Mouse (Mus musculus) forebrain, embryonic 11.5 days (tissue): Measurements from ENCODE around the gene Gm20388. TPM values are rescaled to one million over a fixed set of nuclear protein-coding genes. Genes with fewer than 3 reads are reported as not detected.

Experiments used
- ATAC-seq: fragments of 200-750 bp; cut with Nextera tagmentation; replicated peaks from 2 replicates; pipeline ENCODE4 v1.8.0; 2017; ENCODE audit warnings: moderate TSS enrichment; ENCODE audit not compliant: low FRiP score
- DNase-seq: peaks from one replicate; pipeline ENCODE4 v3.0.0-alpha.2; 2017; ENCODE audit warnings: low spot score
- H3K27ac ChIP-seq: fragments of 300-500 bp; sonication (generic); 2 replicates; pipeline ENCODE4 v1.5.1; 2014; ENCODE audit warnings: low read depth, low read length
- H3K27me3 ChIP-seq: fragments of 300-500 bp; sonication (generic); 2 replicates; pipeline ENCODE4 v1.6.1; 2014; ENCODE audit warnings: mild to moderate bottlenecking, low read length, mixed read lengths; ENCODE audit not compliant: control insufficient read depth, insufficient read depth
- H3K36me3 ChIP-seq: fragments of 300-500 bp; sonication (generic); 2 replicates; pipeline ENCODE4 v1.6.1; 2014; ENCODE audit warnings: mild to moderate bottlenecking, low read length, moderate library complexity, mixed read lengths; ENCODE audit not compliant: control insufficient read depth, insufficient read depth
- H3K4me1 ChIP-seq: fragments of 300-500 bp; sonication (generic); replicated peaks from 2 replicates; pipeline ENCODE4 v1.6.1; 2014; ENCODE audit warnings: low read length, mixed read lengths; ENCODE audit not compliant: control insufficient read depth, insufficient read depth
- H3K4me2 ChIP-seq: fragments of 300-500 bp; sonication (generic); 2 replicates; pipeline ENCODE4 v1.6.1; 2014; ENCODE audit warnings: low read depth, mild to moderate bottlenecking, low read length, moderate library complexity, mixed read lengths; ENCODE audit not compliant: severe bottlenecking
- H3K4me3 ChIP-seq: fragments of 300-500 bp; sonication (generic); 2 replicates; pipeline ENCODE4 v1.5.1; 2014; ENCODE audit warnings: low read depth, low read length
- H3K9ac ChIP-seq: fragments of 300-500 bp; sonication (generic); 2 replicates; pipeline ENCODE4 v1.6.1; 2014; ENCODE audit warnings: low read length
- H3K9me3 ChIP-seq: fragments of 300-500 bp; sonication (generic); 2 replicates; pipeline ENCODE4 v1.6.1; 2016; ENCODE audit warnings: low read length, mixed read lengths; ENCODE audit not compliant: control insufficient read depth
- WGBS: fragments of 180-500 bp; shearing (Covaris S2); extraction: QIAGEN DNeasy Blood & Tissue Kit; methylation state at CpG from one replicate; pipeline ENCODE4 v1.1.7; 2014; 5-methylcytosine and 5-hydroxymethylcytosine counted together
- polyA plus RNA-seq: library from polyadenylated mRNA; unstranded; fragments of >200 nt; fragmentation: Nextera tagmentation; extraction: Ambion mirVana; gene quantifications from 2 replicates; pipeline ENCODE4 v1.2.1, GENCODE M21; 2014

Gm20388 gene
- polyA plus RNA-seq, 1 experiment from 2014 or later: not detected

- ATAC-seq (no peak), DNase-seq (no peak)
- Histone ChIP-seq H3K9ac (no peak overlapping the region), H3K36me3 (no peaks in the 10 kb centered on the region), H3K27ac (no peak overlapping the region), H3K4me2 (no peak overlapping the region), H3K4me3 (no peak overlapping the region), H3K27me3 (no peaks in the 10 kb centered on the region), H3K4me1 (no peaks in the 10 kb centered on the region), H3K9me3 (no peaks in the 10 kb centered on the region)
- WGBS: 81% methylated on average over 6 of the region's 6 CpGs
These were observed 4078.0 kb downstream of the Gm20388 start for GRCm38 (mm10) chr8:123988605-123989038.

GRCm38 (mm10) chr8:123989128-123989527 lies 4078.5 kb downstream of the Gm20388 start:
- no peak overlapping the region for H3K9ac ChIP-seq
- H3K27ac ChIP-seq: no peak overlapping the region
- H3K27me3 ChIP-seq: no peaks in the 10 kb centered on the region
- H3K4me3 ChIP-seq: no peak overlapping the region
- WGBS: 78% methylated on average over 7 of the region's 7 CpGs
- H3K9me3 ChIP-seq: no peaks in the 10 kb centered on the region
- no peaks in the 10 kb centered on the region for H3K36me3 ChIP-seq
- H3K4me2 ChIP-seq: no peak overlapping the region
- no peak for ATAC-seq
- no peaks in the 10 kb centered on the region for H3K4me1 ChIP-seq
- no peak for DNase-seq

- no peaks in the 10 kb centered on the region for H3K36me3 ChIP-seq
- H3K9me3 ChIP-seq: no peaks in the 10 kb centered on the region
- no peak overlapping the region for H3K9ac ChIP-seq
- H3K4me3 ChIP-seq: no peak overlapping the region
- no peak for ATAC-seq
- no peaks in the 10 kb centered on the region for H3K4me1 ChIP-seq
- H3K27ac ChIP-seq: no peak overlapping the region
- H3K27me3 ChIP-seq: no peaks in the 10 kb centered on the region
- no peak for DNase-seq
- no peak overlapping the region for H3K4me2 ChIP-seq
- WGBS: 92% methylated on average over 13 of the region's 13 CpGs
These were observed 4079.8 kb downstream of the Gm20388 start for GRCm38 (mm10) chr8:123990277-123991049.

DNA sequence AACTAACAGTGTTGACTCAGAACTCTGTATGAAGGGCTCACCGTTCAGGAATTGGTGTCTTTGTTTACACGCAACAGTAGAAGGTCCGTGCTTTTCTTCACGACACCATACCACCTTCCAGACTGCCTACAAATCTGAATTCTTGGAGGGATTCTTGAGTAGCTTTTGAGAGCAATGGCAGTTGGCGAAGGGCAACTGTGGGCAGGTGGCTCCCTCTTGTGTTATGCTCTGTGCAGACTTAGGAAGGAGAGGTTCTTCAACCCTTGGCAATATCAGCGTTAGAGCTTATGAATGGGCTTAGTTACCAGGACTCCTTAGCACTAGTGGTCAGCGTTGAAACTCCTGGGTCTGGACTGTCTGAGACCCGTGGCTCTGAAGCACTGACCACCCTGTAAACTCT lies 4081.9 kb downstream of the Gm20388 start:
- WGBS: 89% methylated on average over 8 of the region's 8 CpGs
- no peak overlapping the region for H3K4me2 ChIP-seq
- no peak overlapping the region for H3K27ac ChIP-seq
- no peak overlapping the region for H3K9ac ChIP-seq
- no peaks in the 10 kb centered on the region for H3K4me1 ChIP-seq
- DNase-seq (no peak), ATAC-seq (no peak)
- no peaks in the 10 kb centered on the region for H3K9me3 ChIP-seq
- peaks cover 7% of the 10 kb centered on the region; the same call in 1 of the 2 replicates for H3K36me3 ChIP-seq
- H3K27me3 ChIP-seq: no peaks in the 10 kb centered on the region
- H3K4me3 ChIP-seq: no peak overlapping the region

DNA sequence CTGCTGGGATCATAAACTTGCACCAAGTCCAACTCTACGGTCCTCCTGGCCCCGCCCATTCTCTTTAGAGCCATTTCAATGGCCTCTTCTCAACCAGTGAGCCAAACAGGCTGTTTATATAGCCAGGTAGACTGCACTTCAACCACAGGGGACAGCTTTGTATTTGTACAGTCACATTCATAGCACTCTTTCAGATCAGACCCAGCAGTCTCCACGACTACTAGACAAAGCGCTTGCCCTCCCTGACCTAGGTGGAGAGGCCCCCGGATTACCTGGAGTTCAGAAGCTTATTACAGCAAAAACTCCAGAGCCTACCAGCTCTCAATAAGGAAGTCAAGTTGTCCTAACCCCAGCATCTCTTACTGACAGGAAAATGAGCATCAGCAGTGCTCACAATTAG lies 4083.0 kb downstream of the Gm20388 start:
- H3K4me1 ChIP-seq: no peaks in the 10 kb centered on the region
- H3K9ac ChIP-seq: no peak overlapping the region

DNA sequence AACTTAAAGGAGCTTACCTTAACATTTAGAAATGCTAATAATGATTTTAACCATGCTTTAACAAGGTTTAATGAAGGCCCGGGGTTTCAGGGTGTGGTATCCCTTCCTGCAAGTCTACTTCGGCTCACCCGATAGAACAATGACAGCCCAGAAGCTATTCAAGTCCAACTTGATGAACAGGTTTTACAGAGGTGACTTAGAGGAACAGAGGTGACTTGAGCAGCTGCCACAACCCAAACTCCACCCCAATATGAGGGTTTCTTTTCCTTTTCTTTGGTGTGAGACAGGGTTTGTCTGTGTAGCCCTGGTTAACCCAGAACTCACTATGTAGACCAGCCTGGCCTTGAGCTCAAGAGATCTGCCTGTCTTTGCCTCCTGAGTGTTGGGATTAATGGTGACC lies 4083.4 kb downstream of the Gm20388 start:
- Histone ChIP-seq H3K36me3 (peaks cover 7% of the 10 kb centered on the region; the same call in 1 of the 2 replicates), H3K4me1 (no peaks in the 10 kb centered on the region), H3K4me2 (no peak overlapping the region), H3K9ac (no peak overlapping the region), H3K27ac (no peak overlapping the region), H3K9me3 (no peaks in the 10 kb centered on the region), H3K4me3 (no peak overlapping the region), H3K27me3 (no peaks in the 10 kb centered on the region)
- DNase-seq (no peak), ATAC-seq (no peak)
- 98% methylated on average over 3 of the region's 3 CpGs for WGBS

More for the DNA sequence above, 4083.0 kb downstream of the Gm20388 start:
- 95% methylated on average over 5 of the region's 5 CpGs for WGBS
- H3K4me3 ChIP-seq: no peak overlapping the region
- H3K27me3 ChIP-seq: no peaks in the 10 kb centered on the region
- no peaks in the 10 kb centered on the region for H3K9me3 ChIP-seq
- no peak for DNase-seq
- peaks cover 7% of the 10 kb centered on the region; the same call in 1 of the 2 replicates for H3K36me3 ChIP-seq
- ATAC-seq: no peak
- no peak overlapping the region for H3K4me2 ChIP-seq
- no peak overlapping the region for H3K27ac ChIP-seq

DNA sequence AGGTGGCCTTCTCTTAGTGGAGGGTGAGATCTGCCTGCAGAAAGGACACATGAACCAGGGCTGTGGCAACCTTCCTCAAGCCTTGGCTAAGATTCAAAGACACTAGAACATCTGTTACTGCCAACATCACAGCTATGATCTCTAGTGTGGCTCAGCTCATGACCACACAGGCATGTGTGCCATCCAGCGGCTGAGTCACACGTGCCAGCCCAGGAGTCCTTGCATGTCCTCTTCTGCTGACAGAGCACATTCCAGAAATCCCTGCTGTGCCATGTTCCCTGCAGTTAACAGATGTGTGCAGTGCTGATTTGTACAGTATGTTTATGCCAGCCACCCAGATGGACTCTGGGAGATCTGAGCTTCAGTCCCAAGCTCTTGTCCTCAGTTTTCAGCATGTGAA lies 4088.9 kb downstream of the Gm20388 start:
- Histone ChIP-seq H3K4me2 (no peak overlapping the region), H3K27me3 (no peaks in the 10 kb centered on the region), H3K4me1 (no peaks in the 10 kb centered on the region), H3K9ac (no peak overlapping the region), H3K36me3 (peaks cover 7% of the 10 kb centered on the region; the same call in 1 of the 2 replicates), H3K9me3 (no peaks in the 10 kb centered on the region), H3K4me3 (no peak overlapping the region), H3K27ac (no peak overlapping the region)
- WGBS: 89% methylated on average over 2 of the region's 2 CpGs
- DNase-seq (no peak), ATAC-seq (no peak)

DNA sequence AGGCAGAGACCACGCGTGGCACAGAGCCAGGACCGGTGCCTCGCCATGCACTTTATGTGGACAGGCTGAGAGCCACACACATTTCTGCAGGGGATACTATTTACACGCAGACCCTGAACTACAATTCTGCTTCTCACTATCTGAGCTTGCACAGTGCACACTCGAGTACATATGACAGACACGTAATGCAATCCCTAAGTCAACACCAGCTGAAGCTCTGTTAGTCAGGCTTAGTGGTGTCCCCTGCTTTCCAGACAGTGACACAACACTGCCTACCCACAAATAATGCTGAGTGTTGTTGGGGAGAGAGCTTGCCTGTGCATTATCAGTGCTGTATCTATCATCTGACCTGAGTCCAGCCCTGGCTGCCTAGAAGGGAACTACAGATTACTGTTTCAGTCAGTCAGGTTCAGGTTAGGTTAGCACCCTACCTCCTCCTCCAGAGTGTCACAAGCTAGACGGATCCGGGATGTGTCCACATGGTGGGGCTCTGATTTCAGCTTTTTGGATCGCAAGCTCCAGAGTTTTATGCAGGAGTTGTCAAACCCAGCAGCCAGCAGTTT lies 4092.0 kb downstream of the Gm20388 start:
- Histone ChIP-seq H3K36me3 (no peaks in the 10 kb centered on the region), H3K4me1 (no peaks in the 10 kb centered on the region), H3K4me2 (no peak overlapping the region), H3K9ac (no peak overlapping the region), H3K27ac (no peak overlapping the region), H3K9me3 (no peaks in the 10 kb centered on the region), H3K4me3 (no peak overlapping the region), H3K27me3 (no peaks in the 10 kb centered on the region)
- ATAC-seq: no peak
- 95% methylated on average over 10 of the region's 10 CpGs for WGBS
- DNase-seq: no peak

- H3K9ac ChIP-seq: no peak overlapping the region
- no peak overlapping the region for H3K27ac ChIP-seq
- H3K9me3 ChIP-seq: no peaks in the 10 kb centered on the region
- H3K4me3 ChIP-seq: no peak overlapping the region
- H3K27me3 ChIP-seq: no peaks in the 10 kb centered on the region
- no peaks in the 10 kb centered on the region for H3K4me1 ChIP-seq
- WGBS: 93% methylated on average over 6 of the region's 6 CpGs
- no peak for DNase-seq
- ATAC-seq: no peak
- H3K4me2 ChIP-seq: no peak overlapping the region
- no peaks in the 10 kb centered on the region; the same call in 1 of the 2 replicates for H3K36me3 ChIP-seq
These were observed 4097.2 kb downstream of the Gm20388 start for GRCm38 (mm10) chr8:124007829-124008228.
